Mouse (Mus musculus) E14TG2a.4 (cell line): ENCODE measurements at regions not wholly inside any gene's neighbourhood (a gene's known extent, or its start where the extent isn't known, plus 50 kb on each side); places are given as distances from the start of the nearest gene placed in this dataset.
A peak's percentile ranks its signal among the peaks of the same experiment; 100 is the strongest.

ENCODE experiments used
- CTCF ChIP-seq: conservative IDR thresholded peaks from 2 replicates; pipeline ENCODE4 v1.5.1; 2014; ENCODE audit warnings: low read length
- NANOG ChIP-seq: IDR thresholded peaks from 2 replicates; pipeline ENCODE4 v1.6.1; 2014; ENCODE audit warnings: borderline replicate concordance, low read length, mixed read lengths
- POU5F1 ChIP-seq: IDR thresholded peaks from 2 replicates; pipeline ENCODE4 v1.6.1; 2014; ENCODE audit warnings: low read length, borderline replicate concordance

- TF ChIP-seq CTCF (peak; percentile 78), POU5F1 (no peak), NANOG (no peak)
Observed at GRCm38 (mm10) chr7:145114660-145115059, 93.3 kb downstream of the 1810010D01Rik start.
